8 mouse cellular contexts compared by ENCODE assay signal in the genomic region with DNA sequence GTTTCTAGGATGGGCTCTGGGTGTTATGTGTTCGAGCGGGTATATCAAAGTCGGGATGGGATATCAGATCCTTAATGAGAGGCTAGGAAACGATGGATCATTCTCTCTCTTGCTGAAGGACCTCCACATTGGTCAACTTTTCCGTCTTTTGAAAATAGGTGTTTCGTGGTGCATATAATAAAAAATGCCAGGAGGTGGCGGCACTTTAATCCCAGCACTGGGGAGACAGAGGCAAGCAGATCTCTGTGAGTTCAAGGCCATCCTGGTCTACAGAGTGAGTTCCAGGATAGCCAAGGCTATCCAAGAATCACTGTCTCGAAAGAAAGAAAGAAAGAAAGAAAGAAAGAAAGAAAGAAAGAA. TPM values are rescaled to one million over a fixed set of nuclear protein-coding genes. Genes with fewer than 3 reads are reported as not detected.
DNase-seq lines count a peak whose midpoint lies in the region; ATAC-seq and TF ChIP-seq lines count a peak whose summit lies in the region.

No protein-coding gene starts in this region.

- H3K36me3 ChIP-seq in forebrain, embryonic 10.5 days (replicated peaks) = peaks cover 22% of the 10 kb centered on the region
- peaks cover 20% of the 10 kb centered on the region for H3K36me3 ChIP-seq in forebrain, embryonic 14.5 days (ENCODE audit: control insufficient read depth, insufficient read depth, low read length)
- H3K36me3 ChIP-seq in thymus, adult 2 months (ENCODE audit: control insufficient read depth, insufficient read depth, low read length) = peaks cover 5% of the 10 kb centered on the region; the same call in 1 of the 2 replicates
- H3K36me3 ChIP-seq in liver, embryonic 15.5 days (replicated peaks) = peaks cover 21% of the 10 kb centered on the region

- ATAC-seq in forebrain, embryonic 14.5 days = no peak; the same call in 1 of the 2 replicates
- peak; percentile 0; the same call in 1 of the 2 replicates for ATAC-seq in liver, embryonic 15.5 days (ENCODE audit: insufficient read depth)

- peak overlapping the region; percentile 100 for H3K27ac ChIP-seq in forebrain, embryonic 10.5 days
- no peak overlapping the region for H3K27ac ChIP-seq in forebrain, embryonic 14.5 days (ENCODE audit: low read depth, low read length)
- peak overlapping the region; percentile 91; the same call in 1 of the 2 replicates for H3K27ac ChIP-seq in thymus, adult 2 months (ENCODE audit: control insufficient read depth, insufficient read depth, low read length)
- H3K27ac ChIP-seq in liver, embryonic 15.5 days (replicated peaks) = peak overlapping the region; percentile 98

- no peak for TF ChIP-seq CTCF in thymus, adult 2 months (IDR thresholded peaks at IDR 0.05; ENCODE audit: borderline replicate concordance, control insufficient read depth, extremely low read depth, insufficient read depth, low read length, poor library complexity)

- H3K9ac ChIP-seq in forebrain, embryonic 14.5 days (ENCODE audit: low read length) = no peak overlapping the region
- peak overlapping the region; percentile 41 for H3K9ac ChIP-seq in liver, embryonic 15.5 days

- no peak for TF ChIP-seq POLR2A in thymus, adult 2 months (IDR thresholded peaks at IDR 0.05; ENCODE audit: control insufficient read depth, extremely low read depth, insufficient read depth, low read length, poor library complexity)

- no peak for DNase-seq in forebrain, embryonic 10.5 days (ENCODE audit: extremely low spot score, low spot score)
- no peak for DNase-seq in forebrain, embryonic 14.5 days (ENCODE audit: low spot score)
- DNase-seq in thymus, adult 2 months = no peak
- no peak for DNase-seq in thymus, postnatal 0 days (ENCODE audit: low spot score)
- DNase-seq in urinary bladder, postnatal 10 days (ENCODE audit: low spot score) = no peak
- no peak for DNase-seq in adrenal gland, adult (ENCODE audit: inconsistent age in 2 of 2, low spot score in 1 of 2)
- DNase-seq in frontal cortex, postnatal 36 days (ENCODE audit: low spot score in 2 of 2) = no peak

- H3K4me2 ChIP-seq in forebrain, embryonic 14.5 days (ENCODE audit: low read length) = no peak overlapping the region
- peak overlapping the region; percentile 84 for H3K4me2 ChIP-seq in liver, embryonic 15.5 days

- no peaks in the 10 kb centered on the region for H3K9me3 ChIP-seq in forebrain, embryonic 10.5 days
- H3K9me3 ChIP-seq in forebrain, embryonic 14.5 days (replicated peaks; ENCODE audit: control insufficient read depth, low read length) = no peaks in the 10 kb centered on the region
- H3K9me3 ChIP-seq in liver, embryonic 15.5 days (replicated peaks) = no peaks in the 10 kb centered on the region

- H3K4me1 ChIP-seq in forebrain, embryonic 10.5 days = peaks cover 47% of the 10 kb centered on the region
- H3K4me1 ChIP-seq in forebrain, embryonic 14.5 days (ENCODE audit: control insufficient read depth, insufficient read depth, low read length) = peaks cover 5% of the 10 kb centered on the region; the same call in 1 of the 2 replicates
- H3K4me1 ChIP-seq in thymus, adult 2 months (replicated peaks; ENCODE audit: control insufficient read depth, insufficient read depth, low read length) = peaks cover 22% of the 10 kb centered on the region
- H3K4me1 ChIP-seq in liver, embryonic 15.5 days (replicated peaks) = peaks cover 72% of the 10 kb centered on the region

- WGBS in forebrain, embryonic 10.5 days = 13% methylated on average over 8 of the region's 8 CpGs
- WGBS in forebrain, embryonic 14.5 days = 13% methylated on average over 8 of the region's 8 CpGs
- 13% methylated on average over 8 of the region's 8 CpGs for WGBS in thymus, adult 2 months
- 8% methylated on average over 8 of the region's 8 CpGs for WGBS in liver, embryonic 15.5 days (ENCODE audit: insufficient replicate concordance)

- peak overlapping the region; percentile 99 for H3K4me3 ChIP-seq in forebrain, embryonic 10.5 days
- no peak overlapping the region; the same call in 1 of the 2 replicates for H3K4me3 ChIP-seq in forebrain, embryonic 14.5 days (ENCODE audit: low read depth, low read length)
- peak overlapping the region; percentile 88; the same call in 1 of the 2 replicates for H3K4me3 ChIP-seq in thymus, adult 2 months (ENCODE audit: control insufficient read depth, insufficient read depth, low read length)
- peak overlapping the region; percentile 100 for H3K4me3 ChIP-seq in liver, embryonic 15.5 days (replicated peaks)

- peaks cover 22% of the 10 kb centered on the region; the same call in 1 of the 2 replicates for H3K27me3 ChIP-seq in forebrain, embryonic 10.5 days (ENCODE audit: poor library complexity, severe bottlenecking)
- no peaks in the 10 kb centered on the region; the same call in 1 of the 2 replicates for H3K27me3 ChIP-seq in forebrain, embryonic 14.5 days (replicated peaks; ENCODE audit: control insufficient read depth, insufficient read depth, low read length)
- H3K27me3 ChIP-seq in thymus, adult 2 months (ENCODE audit: control insufficient read depth, insufficient read depth, low read length) = no peaks in the 10 kb centered on the region
- no peaks in the 10 kb centered on the region; the same call in 1 of the 2 replicates for H3K27me3 ChIP-seq in liver, embryonic 15.5 days

RNA-seq across cellular contexts. Expression of a gene that starts 0.8 kb away (rescaled TPM):
- polyA plus RNA-seq in forebrain, embryonic 10.5 days (2016; fragmentation: Nextera tagmentation; extraction: Ambion mirVana) = 191 and 199 TPM in 2 replicates
- 64.4 and 73.5 TPM in 2 replicates for polyA plus RNA-seq in forebrain, embryonic 14.5 days (2014; fragmentation: Nextera tagmentation; extraction: Ambion mirVana)
- polyA plus RNA-seq in thymus, adult 2 months (2012; rRNA removed) = 341 and 425 TPM in 2 replicates
- polyA plus RNA-seq in thymus, postnatal 0 days (2015; fragmentation: Nextera tagmentation; extraction: Ambion mirVana) = 89.7 and 96.8 TPM in 2 replicates
- 52.8 and 59.5 TPM in 2 replicates for polyA plus RNA-seq in liver, embryonic 15.5 days (2015; fragmentation: Nextera tagmentation; extraction: Ambion mirVana)

RNA-seq across cellular contexts. Expression of a gene that starts 27.6 kb away (rescaled TPM):
- 625 and 631 TPM in 2 replicates for polyA plus RNA-seq in forebrain, embryonic 10.5 days (2016; fragmentation: Nextera tagmentation; extraction: Ambion mirVana)
- 628 and 893 TPM in 2 replicates for polyA plus RNA-seq in forebrain, embryonic 14.5 days (2014; fragmentation: Nextera tagmentation; extraction: Ambion mirVana)
- 1,246 and 1,699 TPM in 2 replicates for polyA plus RNA-seq in thymus, adult 2 months (2012; rRNA removed)
- polyA plus RNA-seq in thymus, postnatal 0 days (2015; fragmentation: Nextera tagmentation; extraction: Ambion mirVana) = 635 and 689 TPM in 2 replicates
- 526 and 581 TPM in 2 replicates for polyA plus RNA-seq in liver, embryonic 15.5 days (2015; fragmentation: Nextera tagmentation; extraction: Ambion mirVana)

RNA-seq across cellular contexts. Expression of a gene that starts 34.9 kb away (rescaled TPM):
- polyA plus RNA-seq in forebrain, embryonic 10.5 days (2016; fragmentation: Nextera tagmentation; extraction: Ambion mirVana) = 343 and 346 TPM in 2 replicates
- 216 and 221 TPM in 2 replicates for polyA plus RNA-seq in forebrain, embryonic 14.5 days (2014; fragmentation: Nextera tagmentation; extraction: Ambion mirVana)
- 268 and 290 TPM in 2 replicates for polyA plus RNA-seq in thymus, adult 2 months (2012; rRNA removed)
- 151 and 166 TPM in 2 replicates for polyA plus RNA-seq in thymus, postnatal 0 days (2015; fragmentation: Nextera tagmentation; extraction: Ambion mirVana)
- 63.2 and 74.5 TPM in 2 replicates for polyA plus RNA-seq in liver, embryonic 15.5 days (2015; fragmentation: Nextera tagmentation; extraction: Ambion mirVana)

RNA-seq across cellular contexts. Expression of a gene that starts 46.8 kb away (rescaled TPM):
- 6.8 and 7.0 TPM in 2 replicates for polyA plus RNA-seq in forebrain, embryonic 10.5 days (2016; fragmentation: Nextera tagmentation; extraction: Ambion mirVana)
- 16.9 and 17.8 TPM in 2 replicates for polyA plus RNA-seq in forebrain, embryonic 14.5 days (2014; fragmentation: Nextera tagmentation; extraction: Ambion mirVana)
- polyA plus RNA-seq in thymus, adult 2 months (2012; rRNA removed) = 34.9 and 38.2 TPM in 2 replicates
- polyA plus RNA-seq in thymus, postnatal 0 days (2015; fragmentation: Nextera tagmentation; extraction: Ambion mirVana) = 3.2 and 4.7 TPM in 2 replicates
- polyA plus RNA-seq in liver, embryonic 15.5 days (2015; fragmentation: Nextera tagmentation; extraction: Ambion mirVana) = 0.78 and 0.92 TPM in 2 replicates
